Mouse (Mus musculus): ENCODE data around the gene Olfr686. TPM values are rescaled to one million over a fixed set of nuclear protein-coding genes. Genes with fewer than 3 reads are reported as not detected.

Gene Olfr686
- polyA plus RNA-seq, 1 experiment from 2014 or later: not detected

DNA sequence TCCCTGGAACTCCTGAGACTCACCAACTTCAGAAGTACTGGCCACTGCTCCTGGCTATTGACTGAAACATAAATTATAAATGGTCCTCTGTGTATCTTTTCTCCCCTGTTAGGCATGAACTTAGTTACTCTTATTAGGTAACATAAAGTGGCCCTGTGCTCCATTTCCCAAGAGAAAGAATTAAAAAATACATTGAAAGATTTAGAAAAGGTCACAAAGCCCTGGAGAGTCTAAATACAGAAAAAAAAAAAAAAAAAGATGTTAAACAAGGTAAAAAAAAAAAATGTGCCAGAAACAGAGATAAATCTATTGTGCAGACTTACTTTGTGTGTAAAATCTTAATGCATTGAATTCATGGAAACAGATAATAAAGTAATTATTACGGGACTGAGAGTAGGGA is 43.7 kb downstream of the Olfr686 start, which contains the start of gene Olfr684:
Gene Olfr684, minus strand, starts transcription at position 101 of the 400 bp plus-strand sequence.
- DNase-seq (ENCODE audit: low spot score) (no peak), ATAC-seq (ENCODE audit: low FRiP score, low TSS enrichment) (no peak)
- Histone ChIP-seq H3K36me3 (ENCODE audit: control insufficient read depth, insufficient read depth, low read length) (no peaks in the 10 kb centered on the region), H3K4me3 (ENCODE audit: low read depth, low read length) (no peak within 1 kb of the TSS), H3K9ac (ENCODE audit: low read length) (no peak within 1 kb of the TSS), H3K27me3 (ENCODE audit: control insufficient read depth, insufficient read depth, low read length) (no peaks in the 10 kb centered on the region), H3K27ac (replicated peaks) (no peak within 1 kb of the TSS), H3K4me2 (replicated peaks; ENCODE audit: low read depth) (no peak within 1 kb of the TSS), H3K4me1 (replicated peaks; ENCODE audit: control insufficient read depth, insufficient read depth) (no peaks in the 10 kb centered on the region), H3K9me3 (ENCODE audit: control insufficient read depth, low read length) (no peaks in the 10 kb centered on the region)
- WGBS: 50% methylated on average over 1 of the region's 1 CpGs
- TF ChIP-seq EP300 (optimal IDR thresholded peaks at IDR 0.05) (no peak), CTCF (IDR thresholded peaks at IDR 0.05; ENCODE audit: low read depth) (no peak)

Other genes starting within 250 kb of the Olfr686 start
- gene Olfr670, start 244.9 kb downstream of the Olfr686 start, polyA plus RNA-seq (2015; fragmentation: Nextera tagmentation; extraction: Ambion mirVana): not detected in 2 replicates
- not detected in 2 replicates for gene Olfr671, start 228.4 kb downstream of the Olfr686 start, polyA plus RNA-seq (2015; fragmentation: Nextera tagmentation; extraction: Ambion mirVana)
- gene Olfr672, start 205.5 kb downstream of the Olfr686 start, polyA plus RNA-seq (2015; fragmentation: Nextera tagmentation; extraction: Ambion mirVana): not detected in 2 replicates
- not detected in 2 replicates for gene Olfr675, start 179.0 kb downstream of the Olfr686 start, polyA plus RNA-seq (2015; fragmentation: Nextera tagmentation; extraction: Ambion mirVana)
- gene Olfr676, start 174.8 kb downstream of the Olfr686 start, polyA plus RNA-seq (2015; fragmentation: Nextera tagmentation; extraction: Ambion mirVana): not detected in 2 replicates
- gene Olfr677, start 156.1 kb downstream of the Olfr686 start, polyA plus RNA-seq (2015; fragmentation: Nextera tagmentation; extraction: Ambion mirVana): not detected in 2 replicates
- gene Olfr678, start 143.0 kb downstream of the Olfr686 start, polyA plus RNA-seq (2015; fragmentation: Nextera tagmentation; extraction: Ambion mirVana): not detected in 2 replicates
- gene Olfr679, start 126.3 kb downstream of the Olfr686 start, polyA plus RNA-seq (2015; fragmentation: Nextera tagmentation; extraction: Ambion mirVana): not detected in 2 replicates
- not detected in 2 replicates for gene Olfr680-ps1, start 114.7 kb downstream of the Olfr686 start, polyA plus RNA-seq (2015; fragmentation: Nextera tagmentation; extraction: Ambion mirVana)
- 0.02 TPM in 1 of 2 replicates, not detected in the other for gene Olfr681, start 90.6 kb downstream of the Olfr686 start, polyA plus RNA-seq (2015; fragmentation: Nextera tagmentation; extraction: Ambion mirVana)
- gene Olfr683, start 60.5 kb downstream of the Olfr686 start, polyA plus RNA-seq (2015; fragmentation: Nextera tagmentation; extraction: Ambion mirVana): not detected in 2 replicates
- gene Olfr684, start 43.8 kb downstream of the Olfr686 start, polyA plus RNA-seq (2015; fragmentation: Nextera tagmentation; extraction: Ambion mirVana): not detected in 2 replicates
- not detected in 2 replicates for gene Olfr685, start 21.5 kb downstream of the Olfr686 start, polyA plus RNA-seq (2015; fragmentation: Nextera tagmentation; extraction: Ambion mirVana)
- gene Olfr688, start 80.6 kb upstream of the Olfr686 start, polyA plus RNA-seq (2015; fragmentation: Nextera tagmentation; extraction: Ambion mirVana): not detected in 2 replicates
- gene Olfr689, start 103.7 kb upstream of the Olfr686 start, polyA plus RNA-seq (2015; fragmentation: Nextera tagmentation; extraction: Ambion mirVana): 0.04 TPM in 1 of 2 replicates, not detected in the other
- gene Olfr690, start 126.6 kb upstream of the Olfr686 start, polyA plus RNA-seq (2015; fragmentation: Nextera tagmentation; extraction: Ambion mirVana): not detected in 2 replicates
- gene Olfr691, start 134.8 kb upstream of the Olfr686 start, polyA plus RNA-seq (2015; fragmentation: Nextera tagmentation; extraction: Ambion mirVana): not detected in 2 replicates
- gene Olfr692, start 160.7 kb upstream of the Olfr686 start, polyA plus RNA-seq (2015; fragmentation: Nextera tagmentation; extraction: Ambion mirVana): not detected in 2 replicates
- not detected in 2 replicates for gene Gm5901, start 167.6 kb upstream of the Olfr686 start, polyA plus RNA-seq (2015; fragmentation: Nextera tagmentation; extraction: Ambion mirVana)
- gene Fam160a2, start 192.6 kb upstream of the Olfr686 start, polyA plus RNA-seq (2015; fragmentation: Nextera tagmentation; extraction: Ambion mirVana): 18.5 and 20.6 TPM in 2 replicates
- not detected in 2 replicates for gene Cnga4, start 197.1 kb upstream of the Olfr686 start, polyA plus RNA-seq (2015; fragmentation: Nextera tagmentation; extraction: Ambion mirVana)
- gene Cckbr, start 218.2 kb upstream of the Olfr686 start, polyA plus RNA-seq (2015; fragmentation: Nextera tagmentation; extraction: Ambion mirVana): 3.3 and 3.6 TPM in 2 replicates

Data from stomach, postnatal 0 days (tissue).